Mouse (Mus musculus) heart, postnatal 25 days (tissue): ENCODE measurements around the gene Apol6. TPM values are rescaled to one million over a fixed set of nuclear protein-coding genes. Genes with fewer than 3 reads are reported as not detected.

Experiments
- DNase-seq: peaks from one replicate; pipeline ENCODE4 v3.0.0; 2022; ENCODE audit warnings: low spot score
- intact Hi-C: fragments of 180-260 bp; cut with DNase I; formaldehyde crosslinking; loops from one replicate; pipeline ENCODE4 v1.15.1; 2025
- total RNA-seq, 2 experiments: library from RNA; stranded (reverse); gene quantifications; 2 replicates each; pipeline ENCODE4 v1.2.3; 2021

Gene Apol6
- under 1 TPM; 0.67 to 0.86 TPM for total RNA-seq

DNA sequence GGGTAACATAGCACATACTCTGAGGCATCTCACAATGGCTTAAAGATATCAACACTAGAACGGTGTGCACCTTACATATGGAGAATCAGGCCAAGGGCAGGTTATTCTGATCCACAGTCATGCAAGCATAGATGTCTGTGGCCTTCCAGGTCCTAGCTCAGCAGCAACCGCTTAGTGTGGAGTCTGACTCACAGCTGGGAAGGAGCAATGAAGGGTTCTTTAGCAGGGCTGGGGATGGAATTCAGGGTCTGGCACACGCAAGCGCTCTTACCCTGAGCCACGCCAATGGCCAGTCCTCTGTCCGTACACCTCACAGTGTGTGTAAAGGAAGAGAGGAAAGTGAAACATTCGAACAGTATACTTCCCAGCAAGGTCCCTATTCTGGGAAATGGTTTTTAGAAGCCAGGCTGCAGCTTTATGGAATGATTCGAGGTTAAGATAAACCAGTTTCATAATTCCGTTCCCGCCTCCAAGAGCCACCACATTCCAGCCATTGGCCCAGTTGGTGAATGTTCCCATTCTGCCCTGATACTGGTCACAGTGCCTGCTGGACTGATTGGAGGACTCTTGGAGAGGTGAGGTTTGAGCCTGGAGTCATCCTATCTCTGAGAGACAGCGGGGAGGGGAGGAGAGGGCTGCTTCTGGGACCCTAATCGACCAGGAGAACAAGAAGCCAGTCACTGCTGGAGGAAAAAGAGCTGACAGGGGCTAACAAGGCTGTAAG lies at the start of gene Apol6:
Gene Apol6 (plus strand): TSS at position 133 of the 724 bp plus-strand sequence.
- DNase-seq, result no peak
- intact Hi-C loops, result no loop called here

DNA sequence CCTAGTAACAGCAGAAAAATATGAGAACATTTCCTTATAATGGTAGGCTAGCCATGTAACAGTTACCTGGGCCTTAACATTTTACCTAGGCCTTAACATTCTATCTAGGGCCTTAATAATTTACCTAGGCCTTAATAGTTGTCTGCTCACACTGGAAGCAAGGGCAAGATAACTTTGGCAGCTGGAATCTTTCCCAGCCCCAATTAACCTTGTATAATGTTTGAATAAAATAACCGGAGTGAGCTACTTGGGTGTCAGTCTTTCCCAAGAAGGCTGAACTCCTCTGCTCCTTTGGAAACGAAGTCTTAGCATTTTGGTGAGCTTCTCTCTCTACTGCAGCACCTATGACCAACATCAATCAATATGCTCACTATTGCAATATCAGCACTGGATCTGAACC lies 46.5 kb upstream of the Apol6 start:
- intact Hi-C loops, result no loop called here
- no peak for DNase-seq

DNA sequence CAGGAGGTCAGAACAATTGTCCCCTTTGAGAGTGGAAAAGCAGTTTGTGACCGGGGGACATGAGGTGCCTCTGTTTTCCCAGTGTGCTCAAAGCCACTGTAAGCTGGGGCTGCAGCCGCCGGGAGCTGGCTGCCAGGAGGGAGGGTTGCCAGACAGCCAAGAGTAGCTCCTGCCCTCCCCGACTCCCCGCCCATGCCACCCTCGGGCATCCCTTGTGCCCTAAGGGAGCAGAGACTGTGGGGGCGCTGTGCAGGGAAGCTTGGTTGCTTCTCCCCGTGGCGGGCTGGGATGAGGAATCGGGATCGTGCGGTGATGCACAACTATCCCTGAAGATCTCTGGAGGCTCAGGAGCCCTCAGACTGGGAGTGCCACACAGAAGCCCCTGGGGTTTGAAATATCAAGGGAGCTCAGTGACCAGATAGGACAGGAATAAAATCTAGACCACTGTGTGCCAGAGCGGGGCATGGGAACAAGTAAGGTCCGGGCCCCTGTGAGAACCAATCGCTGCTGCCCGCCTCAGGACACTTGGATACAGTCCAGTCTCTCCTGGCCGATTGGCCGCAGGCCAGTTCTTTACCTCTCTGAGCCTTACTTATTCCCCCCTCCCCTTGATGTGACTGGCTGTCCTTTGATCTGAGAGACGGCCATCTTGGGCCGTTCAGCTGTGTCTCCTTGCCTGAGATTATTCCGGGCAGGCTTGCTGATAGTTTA lies 45.5 kb upstream of the Apol6 start:
- intact Hi-C loops, result no loop called here

DNA sequence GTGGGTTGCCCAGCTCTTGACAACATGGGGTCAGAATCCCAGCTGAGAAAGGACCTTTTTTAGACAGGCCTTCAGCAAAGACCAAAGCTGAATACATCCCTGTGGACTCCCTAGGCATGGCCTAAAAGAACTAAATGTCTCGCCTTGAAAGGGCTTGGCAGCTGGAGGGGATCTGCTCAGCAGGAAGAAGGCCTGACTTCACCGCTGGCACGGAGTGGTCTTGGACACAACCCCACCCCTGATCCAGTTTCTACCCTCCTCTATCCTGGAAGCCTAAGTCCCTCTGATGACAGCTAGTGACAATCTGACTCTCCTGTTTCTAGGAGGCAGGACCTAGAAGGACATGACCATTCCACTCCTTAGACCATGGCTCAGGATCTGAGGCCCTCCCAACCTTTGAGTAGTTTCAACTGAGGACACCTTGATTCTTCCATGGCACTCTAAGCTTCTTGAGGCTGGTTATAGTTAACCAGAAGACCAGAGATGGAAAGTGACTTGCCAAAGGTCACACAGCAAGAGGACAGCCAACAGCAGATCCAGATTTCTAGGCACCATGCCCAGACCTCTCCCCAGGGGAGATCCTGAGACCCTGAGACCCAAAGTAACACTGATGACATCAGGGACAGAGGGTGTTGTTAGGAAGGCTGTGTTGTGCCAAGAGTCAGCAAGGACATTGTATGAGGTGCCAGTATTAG lies 41.2 kb upstream of the Apol6 start:
- intact Hi-C loops, result loop anchor here (10.0 kb wide), 1 partner anchor 49 kb away; no protein-coding TSS in a partner anchor
- no peak for DNase-seq

More for the DNA sequence above, 45.5 kb upstream of the Apol6 start:
- no peak for DNase-seq

DNA sequence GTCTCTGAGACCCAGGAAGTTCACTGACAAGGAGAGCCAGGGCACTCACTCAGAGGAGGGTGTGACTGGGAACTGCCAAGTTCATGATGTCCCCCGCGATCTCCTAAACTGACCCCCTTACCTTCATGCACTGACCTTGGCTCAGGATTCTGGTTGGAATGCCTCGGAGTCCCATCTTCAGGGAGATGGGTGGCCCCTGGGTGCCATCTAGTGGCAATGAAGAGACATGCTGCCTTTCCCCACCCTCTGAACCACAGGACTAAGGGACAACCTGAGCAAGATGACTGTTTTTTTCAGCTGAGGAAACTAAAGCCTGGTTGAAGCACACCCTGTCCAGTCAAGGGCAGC lies 40.7 kb upstream of the Apol6 start:
- no peak for DNase-seq
- intact Hi-C loops, result loop anchor here (10.0 kb wide), 1 partner anchor 49 kb away; no protein-coding TSS in a partner anchor

DNA sequence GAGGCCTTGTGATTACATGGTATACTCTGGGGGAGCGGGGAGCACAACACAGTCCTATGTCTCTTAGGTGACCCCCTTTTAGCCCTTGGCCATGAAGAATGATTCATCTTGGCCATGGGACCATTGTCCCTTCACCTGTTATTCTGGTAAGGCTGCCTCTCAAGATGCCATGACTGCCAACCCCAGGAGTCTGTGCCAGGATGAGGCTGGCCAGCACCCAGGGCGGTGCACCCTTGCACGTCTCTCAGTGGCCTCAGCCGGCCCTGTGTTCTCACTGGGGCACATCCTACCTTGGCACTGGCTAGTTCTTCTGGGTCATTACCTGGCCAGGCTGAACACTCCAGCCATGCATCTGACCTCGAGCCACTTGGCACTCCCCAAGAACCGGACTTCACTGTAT lies 35.7 kb upstream of the Apol6 start:
- DNase-seq, result peak; percentile 57
- intact Hi-C loops, result loop anchor here (10.0 kb wide), 1 partner anchor 54 kb away; no protein-coding TSS in a partner anchor

DNA sequence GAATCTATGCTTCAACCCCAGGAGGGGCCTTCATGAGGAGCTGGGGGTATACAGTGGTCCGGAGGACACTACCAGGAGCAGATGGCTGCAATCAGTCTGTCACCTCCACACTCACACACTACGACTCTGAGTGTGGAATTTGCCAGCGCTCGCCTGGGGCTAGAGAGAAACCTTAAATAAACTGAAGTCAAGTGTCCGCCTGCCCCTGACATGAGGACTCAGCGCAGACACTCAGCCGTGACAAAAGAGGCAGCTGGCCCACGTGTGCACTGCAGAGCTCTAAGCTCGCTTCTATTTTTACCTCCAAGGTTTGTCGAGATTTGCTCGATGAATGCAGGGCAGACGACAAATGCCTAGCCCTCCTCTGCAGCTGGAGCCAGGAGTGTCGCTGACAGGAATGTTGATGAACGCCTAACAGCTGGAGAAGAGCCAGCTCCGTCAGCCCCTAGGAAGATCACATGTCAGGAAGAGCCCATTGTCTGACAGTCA lies 30.7 kb upstream of the Apol6 start:
- peak; percentile 53 for DNase-seq
- intact Hi-C loops, result no loop called here

DNA sequence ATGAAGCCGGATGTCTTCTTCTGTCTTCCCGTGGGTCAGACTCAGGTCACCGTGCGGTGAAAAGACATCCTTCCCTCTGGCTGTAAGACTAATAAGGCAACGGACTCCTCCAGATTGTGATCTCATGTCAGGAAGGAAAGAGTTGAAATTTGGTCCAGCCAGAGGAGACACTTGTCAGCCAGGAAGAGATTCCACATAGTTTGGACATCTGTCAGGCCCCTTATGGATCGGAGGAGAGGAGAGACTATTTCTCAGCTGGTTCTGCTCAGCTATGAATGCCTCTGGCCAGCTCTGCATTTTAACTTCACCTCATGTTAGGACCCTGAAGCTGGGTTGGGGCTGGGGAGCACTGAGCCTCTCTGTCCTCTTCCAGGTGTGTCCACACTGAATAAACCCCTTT lies 30.1 kb upstream of the Apol6 start:
- intact Hi-C loops, result no loop called here
- DNase-seq, result no peak

DNA sequence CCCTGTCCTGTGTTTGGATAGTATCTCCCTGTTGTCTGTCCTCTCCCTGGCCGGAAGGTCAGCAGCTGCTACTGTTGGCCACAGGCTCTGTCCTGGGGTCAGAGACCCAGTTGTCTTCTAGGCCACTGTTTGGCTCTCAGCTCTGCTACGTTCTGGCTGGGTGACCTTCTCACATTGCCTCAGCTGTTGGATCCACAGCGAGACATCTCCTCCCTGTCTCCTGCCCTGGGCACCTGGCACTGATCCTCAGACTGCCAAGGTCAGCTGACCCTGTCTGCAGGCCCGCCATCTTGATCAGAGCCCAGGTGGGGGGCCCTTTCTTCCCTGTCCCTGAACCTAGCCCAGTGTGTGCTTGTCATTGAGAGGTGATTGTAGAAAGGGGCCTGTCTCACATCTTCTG lies 29.5 kb upstream of the Apol6 start:
- intact Hi-C loops, result no loop called here
- DNase-seq, result no peak

DNA sequence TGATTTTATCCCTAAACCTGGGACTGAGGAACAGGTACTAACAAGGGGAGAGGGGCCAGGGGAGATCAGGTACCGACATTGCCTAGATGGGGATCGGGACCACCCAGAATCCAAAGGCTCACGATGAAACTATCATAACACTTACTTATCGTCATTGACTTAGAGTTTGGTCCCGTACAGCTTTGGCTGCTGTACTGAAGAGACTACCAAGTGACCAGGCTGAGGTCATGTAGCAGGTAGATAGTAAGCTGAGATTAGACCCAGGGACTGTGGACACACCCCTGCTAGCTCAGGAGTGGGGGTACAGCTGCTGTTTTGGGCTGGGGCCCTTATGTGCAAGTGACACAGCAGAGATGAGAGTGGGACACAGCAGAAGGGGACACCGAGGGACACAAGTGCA lies 28.0 kb upstream of the Apol6 start:
- intact Hi-C loops, result no loop called here
- DNase-seq, result no peak

DNA sequence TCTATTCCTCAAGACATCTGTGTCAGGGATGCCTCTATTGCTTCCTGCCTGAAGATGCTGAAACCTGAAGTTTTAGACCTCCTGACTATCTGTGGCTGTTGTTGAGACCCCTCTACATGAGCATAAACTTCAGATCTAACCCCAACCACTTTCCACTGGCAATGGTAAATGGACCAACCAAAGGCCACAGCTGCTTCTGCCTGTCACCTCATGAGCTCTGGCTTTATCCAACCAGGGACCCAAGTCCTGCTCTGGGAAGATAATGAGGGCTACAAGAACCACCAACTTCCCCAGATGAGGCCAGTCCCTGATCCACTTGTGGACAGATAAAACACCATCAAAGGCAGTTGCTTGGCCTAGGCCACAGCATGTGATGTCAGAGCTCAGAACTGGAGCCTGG lies 26.6 kb upstream of the Apol6 start:
- intact Hi-C loops, result no loop called here
- DNase-seq, result no peak

DNA sequence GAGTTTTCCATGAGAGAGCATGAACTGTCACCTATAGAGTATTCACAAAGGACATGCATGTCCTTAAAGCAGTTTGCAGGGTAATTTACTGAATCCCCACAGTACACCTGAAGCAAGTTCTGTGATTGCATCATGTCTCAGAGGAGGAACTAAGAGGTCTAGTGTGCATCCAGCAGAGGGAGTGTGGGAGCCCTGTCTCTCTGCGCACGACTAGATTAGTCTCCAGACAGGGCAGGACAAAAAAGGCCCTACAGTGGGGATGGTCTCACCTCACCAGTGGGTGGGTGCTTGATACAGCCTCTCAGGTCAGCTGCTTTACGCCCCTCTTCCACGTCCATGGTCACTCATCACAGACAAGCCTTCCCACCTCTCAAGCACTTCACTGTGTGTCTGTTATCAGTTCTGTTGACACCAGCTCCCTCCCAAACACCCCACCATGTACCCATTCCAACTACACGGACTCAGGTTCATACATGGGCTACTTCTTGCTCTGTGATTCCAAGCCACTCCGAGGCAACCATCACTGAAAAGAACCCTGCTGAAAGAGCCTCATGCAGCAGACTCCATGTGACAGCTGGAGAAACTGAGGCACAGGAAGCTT lies 25.7 kb upstream of the Apol6 start:
- intact Hi-C loops, result no loop called here
- no peak for DNase-seq

DNA sequence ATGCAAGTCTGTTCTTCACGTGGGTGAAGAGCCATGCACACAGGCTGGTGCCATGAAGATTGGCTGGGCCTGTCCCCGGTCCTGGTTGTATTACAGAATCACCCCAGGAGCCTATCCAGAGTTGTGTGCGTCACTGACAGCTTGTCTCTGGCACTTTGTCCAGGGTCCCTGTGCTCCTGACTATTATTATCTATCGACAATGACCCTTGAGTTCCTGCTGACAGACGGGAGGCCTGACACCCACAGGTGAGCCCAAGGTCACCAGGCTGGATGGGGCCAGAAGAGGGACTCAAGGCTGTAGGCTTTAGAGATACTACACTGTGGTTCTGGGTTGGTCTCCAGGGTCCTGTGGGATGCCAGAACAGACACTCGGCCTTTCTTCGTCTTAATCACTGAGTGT lies 25.0 kb upstream of the Apol6 start:
- DNase-seq, result no peak

DNA sequence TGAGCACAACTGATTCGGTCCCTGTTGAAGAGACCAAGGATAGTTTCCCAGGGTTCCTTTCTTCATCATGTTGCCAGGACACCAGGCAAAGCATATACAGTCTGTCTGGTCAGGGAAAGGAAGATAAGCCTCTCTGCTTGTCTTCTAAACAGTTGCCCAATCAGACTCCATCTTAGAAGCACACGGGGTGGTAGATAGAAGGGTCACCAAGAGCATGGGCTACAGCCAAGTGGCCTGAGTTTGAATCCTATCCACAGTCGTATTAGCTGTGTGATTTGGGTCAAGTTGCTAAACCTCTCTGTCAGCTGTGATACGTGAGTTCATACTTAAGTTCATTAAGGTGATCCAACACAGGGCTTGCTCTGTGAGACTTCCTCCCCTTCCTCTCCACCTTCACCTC lies 24.4 kb upstream of the Apol6 start:
- DNase-seq, result no peak
- intact Hi-C loops, result no loop called here

More for the DNA sequence above, 25.0 kb upstream of the Apol6 start:
- intact Hi-C loops, result no loop called here

DNA sequence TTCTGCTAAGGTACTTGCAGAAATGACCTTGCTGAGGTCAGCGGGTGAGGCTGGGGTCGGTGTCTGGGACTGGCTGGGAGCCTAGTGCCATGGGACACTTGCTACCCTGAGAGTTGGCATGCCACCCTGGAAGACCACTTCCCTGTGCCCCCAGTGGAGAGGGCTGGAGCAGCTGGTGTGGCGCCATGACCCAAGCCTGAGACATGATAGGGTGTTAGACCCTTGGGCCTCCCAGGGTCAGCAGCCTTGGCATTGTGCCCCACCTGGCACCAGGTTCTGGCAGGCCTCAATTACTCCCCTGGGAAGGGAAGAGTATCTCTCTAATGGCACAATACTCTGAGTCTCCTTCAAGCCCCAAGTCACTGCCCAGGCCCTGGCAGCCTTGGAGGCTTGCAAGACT lies 23.5 kb upstream of the Apol6 start:
- intact Hi-C loops, result no loop called here
- DNase-seq, result no peak

DNA sequence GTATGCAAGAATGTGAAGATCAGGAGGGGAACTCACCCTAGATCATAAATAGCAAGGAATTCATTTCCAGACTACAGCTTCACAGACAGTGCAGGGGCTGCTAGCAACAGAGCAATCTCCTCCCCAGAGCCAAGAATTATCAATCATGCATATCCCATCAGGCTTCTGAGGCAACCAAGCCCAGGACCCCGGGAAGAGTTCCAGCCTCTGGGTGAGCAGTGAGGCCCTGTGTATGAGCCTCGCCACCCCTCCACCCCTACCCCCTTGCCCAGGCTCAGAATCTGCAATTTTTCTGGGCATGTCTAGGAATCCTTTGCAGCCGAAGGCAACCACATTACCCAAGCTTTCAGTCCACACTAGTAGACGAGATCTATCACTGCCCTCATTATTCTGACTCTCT lies 22.7 kb upstream of the Apol6 start:
- DNase-seq, result no peak
- intact Hi-C loops, result no loop called here

DNA sequence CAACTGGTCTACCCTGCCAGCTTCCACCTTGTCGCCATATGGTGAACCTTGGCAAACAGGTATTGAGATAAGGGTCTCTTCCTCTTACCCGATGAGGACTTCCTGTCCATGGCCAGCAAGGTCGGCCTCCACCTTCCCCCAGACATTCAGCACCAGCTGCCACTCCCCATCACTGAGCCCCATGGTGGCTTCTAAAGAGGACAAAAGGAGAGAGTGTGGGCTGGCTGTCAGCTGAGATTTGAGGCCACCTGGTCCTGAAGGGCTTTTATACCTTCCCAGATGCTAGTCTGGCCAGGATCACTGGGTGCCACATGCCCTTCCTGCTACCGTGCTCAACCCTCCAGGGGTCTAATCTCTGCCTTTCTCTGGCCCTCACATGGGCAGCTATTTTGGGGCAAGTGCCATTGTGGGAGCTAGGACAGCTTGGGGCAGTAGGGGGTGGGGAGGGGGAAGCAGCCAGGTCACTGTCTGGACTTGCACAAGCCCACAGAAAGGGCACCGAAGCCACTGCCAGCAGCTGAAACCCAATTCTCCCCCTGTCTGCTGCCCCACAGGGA lies 22.1 kb upstream of the Apol6 start:
- no peak for DNase-seq
- intact Hi-C loops, result no loop called here

DNA sequence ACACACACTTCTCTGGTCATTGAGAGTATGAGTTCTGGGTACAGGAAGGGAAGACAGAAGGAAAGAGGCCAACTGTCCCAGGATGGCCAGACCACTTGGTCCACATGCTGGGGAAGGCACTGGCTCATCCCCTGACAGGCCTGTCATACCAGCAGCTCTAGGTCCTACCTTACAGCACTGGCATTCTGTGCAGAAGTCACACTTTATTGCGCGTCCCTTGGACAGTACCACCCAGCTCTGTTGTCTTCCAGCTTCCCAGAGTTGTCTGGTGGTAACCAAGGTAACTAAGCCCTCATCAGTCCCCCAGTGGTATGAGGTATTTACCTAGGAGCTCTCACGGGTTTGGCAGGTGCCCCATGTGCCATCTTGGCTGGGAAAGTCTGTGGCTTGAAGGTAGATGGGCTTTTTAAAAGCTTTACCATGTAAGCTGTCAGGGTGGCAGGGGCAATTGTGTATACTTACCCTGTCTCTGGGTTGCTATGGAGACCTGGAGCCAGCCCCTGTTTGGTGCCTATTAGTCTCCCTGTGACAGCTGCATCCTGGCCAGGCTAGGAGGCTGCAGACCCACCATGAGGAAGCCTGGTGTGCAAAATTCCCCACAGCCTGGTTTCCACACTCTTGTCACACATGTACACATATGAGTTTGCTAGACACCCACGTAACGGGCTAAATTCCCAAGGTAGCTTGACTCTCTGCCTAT lies 18.5 kb upstream of the Apol6 start:
- intact Hi-C loops, result loop anchor here (5.0 kb wide), 1 partner anchor 54 kb away; no protein-coding TSS in a partner anchor

DNA sequence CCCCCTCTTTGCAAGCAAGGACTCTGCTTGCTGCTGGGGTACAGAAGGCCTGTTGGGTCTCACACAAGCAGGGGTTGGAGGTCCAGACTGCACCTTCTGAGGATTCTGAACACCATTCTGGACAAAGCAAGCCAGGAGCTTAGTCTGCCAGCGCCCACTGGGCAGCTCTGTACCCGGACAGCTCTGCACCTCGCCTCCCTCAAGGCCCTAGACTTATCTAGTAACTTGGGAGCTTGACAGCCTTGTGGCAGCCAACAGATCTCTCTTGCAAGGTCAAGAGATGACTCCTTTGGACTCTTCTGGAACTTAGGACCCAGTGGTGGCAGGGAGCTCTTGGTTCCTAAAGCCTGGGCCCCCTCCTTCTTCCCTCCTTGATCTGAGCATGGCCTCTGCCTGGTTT lies 17.4 kb upstream of the Apol6 start:
- intact Hi-C loops, result loop anchor here (5.0 kb wide), 1 partner anchor 55 kb away; no protein-coding TSS in a partner anchor

More for the DNA sequence above, 18.5 kb upstream of the Apol6 start:
- DNase-seq, result no peak

More for the DNA sequence above, 17.4 kb upstream of the Apol6 start:
- DNase-seq, result no peak
